Mouse (Mus musculus): ENCODE results near the gene Teddm1b.
"Not testable (repeated sequence)": the region's sequence is repeated elsewhere in the genome, so short reads cannot be mapped to it uniquely, and the experiment has no call there.

Teddm1b gene

DNA sequence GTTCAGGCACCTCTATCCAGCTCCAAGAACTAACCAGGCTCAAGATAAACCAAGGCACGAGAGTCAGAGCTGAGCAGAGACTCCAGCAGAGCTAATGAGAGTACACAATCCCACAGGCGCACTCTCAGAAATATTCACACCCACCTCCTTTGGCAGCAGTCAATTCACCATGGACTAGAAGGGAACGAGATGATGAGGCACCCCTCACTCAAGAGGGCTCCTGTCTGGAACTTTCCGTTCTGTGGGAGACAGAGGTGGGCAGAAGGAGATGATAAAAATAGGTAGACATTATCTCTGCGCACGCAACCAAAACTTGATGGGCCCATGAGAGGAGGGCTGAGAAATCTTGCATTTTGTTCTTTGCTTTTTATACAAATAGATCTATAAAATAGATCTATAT, at the start of gene Teddm1b:
Gene Teddm1b, plus strand, starts transcription at position 301 of the 400 bp plus-strand sequence.
- no peak for DNase-seq (ENCODE audit: low spot score in 2 of 2)

GRCm38 (mm10) chr1:153830746-153831145, 43.4 kb upstream of the Teddm1b start:
- DNase-seq (ENCODE audit: low spot score in 2 of 2): no peak

DNA sequence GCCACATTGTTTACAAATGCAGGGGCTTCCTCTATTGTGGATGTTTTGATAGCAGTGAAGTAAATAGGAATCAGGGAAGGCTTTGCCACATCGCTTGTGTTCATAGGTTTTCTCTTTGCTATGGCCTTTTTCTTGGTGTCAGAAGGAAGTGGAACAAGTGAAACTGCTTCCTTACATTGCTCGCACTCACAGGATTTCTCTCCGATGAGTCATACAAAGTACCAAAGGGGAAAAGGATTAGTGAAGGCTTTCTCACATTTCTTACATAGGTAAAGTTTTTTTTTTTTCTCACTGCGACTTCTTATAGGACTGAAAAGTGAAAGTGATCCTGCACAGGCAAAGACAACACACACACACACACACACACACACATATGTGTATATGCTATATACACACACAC, 38.1 kb upstream of the Teddm1b start:
- no peak for DNase-seq (ENCODE audit: low spot score in 2 of 2)

DNA sequence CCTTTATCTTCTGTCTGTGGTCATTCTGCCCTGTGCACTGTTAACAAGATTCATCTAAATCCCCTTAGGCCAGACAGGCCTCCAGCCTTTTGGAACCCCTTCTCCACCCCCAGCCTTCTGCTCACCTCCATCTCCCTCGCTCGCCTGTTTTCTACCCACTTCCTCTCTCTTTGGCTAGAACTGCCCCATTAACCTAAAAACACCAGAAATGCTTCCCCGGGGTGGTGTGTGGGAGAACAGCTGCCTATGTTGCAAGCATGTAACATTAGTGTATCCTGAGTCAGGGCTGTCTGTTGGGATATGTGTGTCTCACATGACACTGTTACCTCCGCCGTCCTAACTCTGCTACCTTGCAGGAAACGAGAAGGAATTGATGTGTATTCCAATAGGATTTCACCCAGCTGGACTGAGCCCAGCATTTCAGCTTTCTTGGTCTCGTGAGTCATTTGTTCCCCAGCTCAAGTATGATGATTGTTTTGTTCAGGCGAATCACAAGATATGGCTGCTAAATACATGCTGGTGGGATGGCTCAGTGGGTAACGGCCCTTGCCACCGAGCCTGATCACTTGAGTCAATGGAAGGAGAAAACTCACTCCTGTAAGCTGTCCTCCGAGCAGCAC, 31.9 kb upstream of the Teddm1b start:
- no peak for DNase-seq (ENCODE audit: low spot score in 2 of 2)

DNA sequence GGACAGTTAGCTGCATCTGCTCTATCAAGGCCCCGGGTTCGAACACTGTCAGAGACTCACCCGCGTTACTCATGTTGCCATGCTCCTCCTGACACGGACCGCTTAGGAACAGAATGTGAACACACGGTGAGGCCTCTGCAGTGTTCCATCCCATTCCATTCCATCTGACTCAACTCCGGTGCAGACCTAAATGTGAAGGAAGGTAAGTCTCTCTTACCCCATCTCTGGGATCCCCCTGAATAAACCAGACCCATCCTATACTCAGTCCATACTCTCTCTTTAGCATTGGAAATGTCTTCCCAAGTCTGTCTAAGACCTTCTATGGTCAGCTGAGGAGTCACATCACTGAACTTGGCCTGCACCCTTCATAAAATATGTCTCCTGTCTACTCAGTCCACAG, 30.1 kb upstream of the Teddm1b start, which contains the start of gene Rgsl1:
Gene Rgsl1, minus strand, starts transcription at position 101 of the 400 bp plus-strand sequence.
- DNase-seq (ENCODE audit: low spot score in 2 of 2): no peak

GRCm38 (mm10) chr1:153846420-153846819, 27.7 kb upstream of the Teddm1b start:
- DNase-seq (ENCODE audit: low spot score in 2 of 2): no peak

DNA sequence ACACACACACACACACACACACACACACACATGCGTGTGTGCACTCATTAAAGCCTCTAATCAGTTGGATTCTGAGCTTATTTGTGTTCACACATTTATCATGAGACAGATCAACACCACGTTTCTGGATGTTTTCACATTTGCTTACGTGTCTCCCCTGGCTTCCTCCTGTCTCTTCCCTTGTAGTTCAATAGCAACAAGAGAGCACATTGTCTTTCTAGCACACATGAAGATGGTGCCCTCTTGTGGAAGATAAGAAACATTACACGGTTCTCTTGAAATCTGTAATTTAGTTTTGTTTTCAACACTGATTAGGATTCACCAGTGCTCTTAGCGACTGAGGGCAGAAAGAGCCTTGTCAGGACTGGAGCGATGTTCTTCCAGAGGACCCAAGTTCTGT, 27.3 kb upstream of the Teddm1b start:
- no peak for DNase-seq (ENCODE audit: low spot score in 2 of 2)

- DNase-seq (ENCODE audit: low spot score in 2 of 2): not testable (repeated sequence)
Measured at GRCm38 (mm10) chr1:153852696-153853095, 21.4 kb upstream of the Teddm1b start.

DNA sequence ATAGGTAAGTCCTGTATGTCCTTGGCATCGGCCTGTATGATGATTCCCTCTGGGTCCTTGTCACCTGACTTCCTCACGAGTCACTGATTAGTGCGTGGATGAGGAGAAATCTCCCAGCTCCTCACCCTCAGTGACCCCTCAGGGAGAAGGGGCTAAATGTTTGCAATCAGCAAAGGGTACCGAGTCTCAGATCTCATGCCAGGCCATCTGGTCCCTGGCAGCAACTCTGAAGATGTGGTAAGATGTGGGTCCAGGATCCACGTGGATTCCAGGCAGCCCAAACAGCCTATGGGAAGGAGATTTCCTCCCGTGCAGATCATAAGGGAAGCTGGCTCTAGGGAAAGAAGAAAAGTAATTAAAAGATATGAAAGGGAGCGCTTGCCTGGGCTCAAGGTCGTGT, 18.2 kb upstream of the Teddm1b start:
- no peak for DNase-seq (ENCODE audit: low spot score in 2 of 2)

GRCm38 (mm10) chr1:153880391-153880790, 6.2 kb downstream of the Teddm1b start:
- DNase-seq (ENCODE audit: low spot score in 2 of 2): not testable (repeated sequence)

DNA sequence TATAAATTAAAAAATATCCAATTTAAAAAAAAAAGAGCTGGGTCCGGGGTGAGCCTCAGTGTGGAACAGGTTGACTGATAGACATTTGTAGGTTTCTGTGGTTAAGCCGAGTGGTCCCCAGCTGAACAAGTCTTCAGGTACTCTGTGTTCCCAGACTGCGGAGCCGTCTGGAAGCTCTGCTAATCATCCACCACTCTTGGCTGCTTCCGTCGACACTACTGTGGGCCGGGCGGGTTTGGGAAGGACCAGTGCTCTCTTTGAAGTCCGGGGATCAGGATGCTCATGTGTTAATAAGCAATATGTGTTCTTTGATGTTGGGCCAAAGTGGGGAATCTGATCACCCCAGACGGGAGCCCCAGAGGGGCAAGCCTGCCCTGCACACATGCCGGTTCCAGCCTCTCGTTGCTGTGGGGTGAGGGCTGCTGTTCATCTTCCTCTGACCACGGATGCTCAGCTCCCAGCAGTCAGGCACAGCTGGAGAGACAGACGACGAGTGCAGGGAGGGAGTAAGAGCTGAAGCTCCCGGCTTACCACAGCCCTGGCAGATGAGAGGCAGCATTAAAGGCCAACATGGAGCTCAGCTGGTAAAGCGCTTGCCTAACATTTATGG, 12.0 kb downstream of the Teddm1b start:
- no peak for DNase-seq (ENCODE audit: low spot score in 2 of 2)

DNA sequence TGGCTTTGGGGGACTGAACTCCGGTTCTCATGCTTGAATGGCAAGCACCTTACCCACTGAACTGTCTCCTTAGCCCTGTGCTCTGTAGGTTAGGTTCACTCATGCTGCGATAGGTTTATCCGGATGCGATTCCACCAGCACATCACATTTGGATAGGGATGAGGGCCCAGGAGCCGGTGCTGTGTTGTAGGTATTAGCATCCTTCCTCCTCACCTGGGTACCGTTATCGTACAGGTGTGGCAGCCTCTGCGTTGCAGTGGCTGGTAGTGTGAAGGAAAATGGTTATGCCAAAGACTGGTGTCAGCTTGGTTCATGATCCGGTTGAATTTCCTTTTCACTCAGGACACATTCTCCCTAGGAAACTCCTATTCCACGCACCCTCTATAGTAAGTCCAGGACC, 16.0 kb downstream of the Teddm1b start:
- no peak for DNase-seq (ENCODE audit: low spot score in 2 of 2)

DNA sequence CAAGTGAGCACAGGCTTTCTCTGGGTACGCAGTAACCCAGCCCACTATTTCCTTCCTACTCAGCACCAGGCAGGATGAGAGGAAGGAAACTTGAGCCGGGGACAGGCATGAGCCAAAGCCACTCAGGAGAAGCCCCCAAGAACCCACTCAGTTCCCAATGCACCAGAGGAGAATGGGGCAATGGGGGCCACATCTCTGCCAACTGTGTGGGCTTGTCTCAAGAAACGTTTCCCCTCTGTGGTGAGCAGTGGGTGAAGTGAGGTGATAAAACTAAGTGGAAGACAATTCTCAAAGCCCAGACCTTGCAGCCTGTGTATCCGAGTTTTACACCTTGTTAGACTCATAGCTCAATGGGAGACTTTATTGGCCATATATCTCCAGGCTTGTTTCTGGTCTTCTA, 17.3 kb downstream of the Teddm1b start, which contains the start of gene Teddm1a:
Gene Teddm1a, plus strand, starts transcription at position 301 of the 400 bp plus-strand sequence.
- no peak for DNase-seq (ENCODE audit: low spot score in 2 of 2)

DNA sequence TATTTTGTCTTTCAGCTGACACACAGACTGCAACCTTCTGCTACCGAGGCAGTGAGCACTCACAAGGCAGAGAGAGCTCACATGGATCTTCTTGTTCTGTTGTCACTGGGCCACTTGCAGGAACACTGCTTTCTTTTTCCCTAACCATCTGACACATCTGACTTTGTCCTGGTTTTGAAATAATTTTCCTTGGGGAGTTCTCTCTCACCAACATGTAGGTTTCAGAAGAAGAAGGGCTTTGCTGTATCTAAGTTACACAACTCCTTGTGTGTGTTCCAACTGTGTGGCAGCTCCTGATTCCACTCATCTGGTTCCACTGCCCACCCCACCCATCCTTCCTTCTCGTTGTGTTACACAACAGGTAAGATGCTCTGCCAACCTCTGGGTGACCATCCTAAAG, 19.6 kb downstream of the Teddm1b start:
- DNase-seq (ENCODE audit: low spot score in 2 of 2): no peak

- no peak for DNase-seq (ENCODE audit: low spot score in 2 of 2)
Measured at GRCm38 (mm10) chr1:153894201-153894893, 20.2 kb downstream of the Teddm1b start.

DNA sequence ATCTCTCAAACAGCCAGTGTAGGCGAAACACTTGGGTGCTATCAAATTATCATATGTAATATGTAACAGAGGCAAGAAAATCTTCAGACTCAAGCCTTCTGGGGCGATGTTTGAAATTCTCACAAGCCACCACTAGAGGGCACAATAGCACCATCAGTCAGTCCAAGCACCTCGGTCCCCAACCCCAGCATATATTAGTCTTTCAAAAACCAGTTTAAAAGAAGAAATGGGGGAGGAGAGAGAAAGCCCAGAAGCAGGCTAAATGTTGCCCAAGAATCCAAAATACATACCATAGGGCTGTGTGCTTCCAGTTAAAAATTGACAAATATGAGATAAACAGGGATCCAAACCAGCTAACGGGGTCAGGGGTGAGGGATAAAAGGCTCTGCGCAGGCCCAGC, 20.8 kb downstream of the Teddm1b start:
- DNase-seq (ENCODE audit: low spot score in 2 of 2): peak; percentile 65 to 77

DNA sequence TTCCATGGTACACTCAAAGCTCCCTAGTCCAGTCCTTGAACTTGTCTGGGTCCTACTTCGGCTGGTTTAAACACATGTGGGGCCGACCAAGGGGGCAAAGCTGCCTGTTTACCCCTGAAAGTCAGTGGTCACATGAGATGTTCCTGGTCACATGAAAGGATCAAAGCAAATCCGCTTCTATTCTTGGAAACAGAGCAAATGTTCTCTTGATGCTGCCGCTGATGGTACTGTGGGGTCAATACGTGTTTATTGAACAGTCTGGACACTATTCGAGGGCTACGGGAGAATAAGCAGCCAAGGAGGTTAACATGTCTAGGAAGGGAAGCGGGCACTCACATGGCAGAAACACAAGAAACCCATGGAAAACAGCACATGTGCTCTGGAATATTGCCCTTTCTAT, 23.1 kb downstream of the Teddm1b start:
- DNase-seq (ENCODE audit: low spot score in 2 of 2): no peak

- DNase-seq (ENCODE audit: low spot score in 2 of 2): no peak
Measured at GRCm38 (mm10) chr1:153898989-153899730, 25.0 kb downstream of the Teddm1b start.

GRCm38 (mm10) chr1:153899731-153900380, 25.7 kb downstream of the Teddm1b start, which contains the start of the genes Glul and Teddm2:
Gene Glul, plus strand, starts transcription at chr1:153899944.
Gene Teddm2, minus strand, starts transcription at chr1:153900228.
- DNase-seq (ENCODE audit: low spot score in 2 of 2): peak; percentile 91 to 93

DNA sequence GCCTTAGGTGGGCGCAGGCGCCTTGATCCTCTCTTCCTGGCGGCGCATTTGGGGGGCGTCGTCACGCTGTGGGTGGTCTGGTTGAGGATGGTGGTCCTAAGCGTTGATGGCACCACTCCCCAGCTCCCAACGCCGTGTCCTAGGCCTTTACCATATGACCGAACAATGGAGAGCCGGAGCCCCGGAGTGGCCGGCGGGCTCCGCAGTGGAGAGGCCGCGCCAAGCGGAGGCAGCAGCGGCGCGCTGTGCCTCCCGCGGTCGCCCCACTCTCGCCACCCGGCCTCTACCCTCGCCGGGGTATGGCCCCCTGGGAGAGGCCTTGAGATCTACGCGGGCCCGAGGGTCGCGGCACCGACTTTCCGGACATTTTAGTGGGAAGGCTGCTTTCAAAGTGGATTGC, 26.2 kb downstream of the Teddm1b start:
- no peak for DNase-seq (ENCODE audit: low spot score in 2 of 2)

DNA sequence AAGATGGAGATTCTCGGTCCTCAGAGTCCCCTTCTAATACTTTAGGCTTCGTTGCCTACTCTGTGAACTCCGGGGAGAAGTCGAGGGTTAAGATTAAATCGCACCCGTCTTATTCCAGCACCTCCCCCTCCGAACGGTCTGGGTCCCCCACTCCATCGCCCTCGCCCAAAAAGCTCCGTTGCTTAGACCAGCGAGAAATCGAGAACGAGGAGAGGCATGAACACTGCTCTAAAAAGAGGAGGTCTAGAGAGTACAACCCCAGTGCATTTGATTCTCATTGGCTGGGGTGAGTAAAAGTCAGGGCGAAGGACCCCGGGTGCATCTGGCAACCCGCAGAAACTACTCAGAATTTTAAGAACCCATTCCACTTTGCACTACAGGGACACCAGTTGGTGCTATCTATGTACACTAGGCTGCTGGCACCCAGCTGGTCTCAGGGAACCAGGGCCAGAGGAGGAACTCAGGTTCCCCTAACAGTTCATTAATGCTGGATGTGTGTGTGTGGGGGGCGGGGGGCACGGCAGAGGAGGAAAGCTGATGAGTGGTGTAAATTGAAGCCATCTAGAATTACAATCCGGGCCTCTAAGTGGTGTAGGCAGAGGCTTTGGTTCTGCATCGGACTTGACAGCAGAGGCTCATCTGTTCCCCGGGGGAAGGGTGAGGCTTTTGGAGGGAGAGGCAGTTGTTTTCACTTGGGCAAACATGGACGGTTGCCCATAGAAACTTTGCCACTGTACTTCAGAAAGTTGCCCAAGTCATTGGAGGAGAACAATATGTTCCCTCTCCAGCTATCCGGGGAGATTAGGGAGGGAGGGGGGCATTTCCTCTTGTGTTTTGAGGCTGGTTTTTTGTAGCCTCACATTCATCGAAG, 26.9 kb downstream of the Teddm1b start:
- DNase-seq (ENCODE audit: low spot score in 2 of 2): no peak
